Mouse (Mus musculus) MEL (cell line): ENCODE measurements around the gene Mkln1.

Experiments used
- POLR2A ChIP-seq, 2 experiments: IDR thresholded peaks; 2 replicates each; pipeline ENCODE4 v1.6.1; 2011 to 2012; ENCODE audit warnings: low read length in 2 of 2, mild to moderate bottlenecking in 2 of 2, control low read depth in 1 of 2, improper control_type of control experiment in 1 of 2, low read depth in 1 of 2, moderate library complexity in 1 of 2; ENCODE audit not compliant: control insufficient read depth in 1 of 2, insufficient read depth in 1 of 2, poor library complexity in 1 of 2
- ZNF384 ChIP-seq: IDR thresholded peaks from 2 replicates; pipeline ENCODE4 v1.6.1; 2012; ENCODE audit warnings: low read depth, mild to moderate bottlenecking, inconsistent platforms, low read length, improper control_type of control experiment

GRCm38 (mm10) chr6:31389716-31390115, 8.8 kb upstream of the Mkln1 start:
- TF ChIP-seq ZNF384 (no peak), POLR2A (IDR thresholded peaks at IDR 0.05; ENCODE audit: control insufficient read depth in 1 of 2, insufficient read depth in 1 of 2, low read depth in 1 of 2, low read length in 2 of 2, poor library complexity in 1 of 2) (no peak)
